Mouse (Mus musculus) spleen, adult 12 weeks (tissue): ENCODE data around the gene Creb3l4.
"Not testable (repeated sequence)": the region's sequence is repeated elsewhere in the genome, so short reads cannot be mapped to it uniquely, and the experiment has no call there.

Experiments
- DNase-seq: peaks from one replicate; pipeline ENCODE4 v3.0.0; 2022; ENCODE audit warnings: low spot score

Creb3l4 gene

GRCm38 (mm10) chr3:90265034-90265931, 22.0 kb upstream of the Creb3l4 start, which contains the start of gene Dennd4b:
TSS of gene Dennd4b (plus strand) at chr3:90265185.
- DNase-seq, result peak; percentile 86

GRCm38 (mm10) chr3:90264687-90265033, 21.3 kb upstream of the Creb3l4 start:
- DNase-seq, result no peak

- no peak for DNase-seq
These were observed 19.9 kb upstream of the Creb3l4 start for GRCm38 (mm10) chr3:90263121-90263771.

DNA sequence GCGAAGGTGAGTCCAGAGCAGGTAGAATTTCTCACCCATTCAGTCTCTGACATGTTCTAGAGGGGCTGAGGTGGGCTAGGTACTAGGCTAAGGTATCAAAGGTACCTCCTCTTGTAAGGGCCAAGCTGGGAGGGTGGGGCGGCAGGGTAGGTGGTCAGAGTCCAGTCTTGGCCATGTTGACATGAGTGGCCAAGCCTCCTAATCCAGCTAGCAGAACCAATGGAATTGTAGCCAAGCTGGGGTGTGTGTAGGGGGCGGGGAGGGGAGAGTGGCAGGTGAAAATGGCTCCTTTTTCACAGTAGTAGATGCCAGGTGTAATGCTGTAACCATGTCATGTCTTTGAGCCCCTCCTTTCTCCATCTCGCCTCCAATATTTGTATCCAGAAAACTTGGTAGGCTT, 15.2 kb upstream of the Creb3l4 start:
- DNase-seq, result no peak

DNA sequence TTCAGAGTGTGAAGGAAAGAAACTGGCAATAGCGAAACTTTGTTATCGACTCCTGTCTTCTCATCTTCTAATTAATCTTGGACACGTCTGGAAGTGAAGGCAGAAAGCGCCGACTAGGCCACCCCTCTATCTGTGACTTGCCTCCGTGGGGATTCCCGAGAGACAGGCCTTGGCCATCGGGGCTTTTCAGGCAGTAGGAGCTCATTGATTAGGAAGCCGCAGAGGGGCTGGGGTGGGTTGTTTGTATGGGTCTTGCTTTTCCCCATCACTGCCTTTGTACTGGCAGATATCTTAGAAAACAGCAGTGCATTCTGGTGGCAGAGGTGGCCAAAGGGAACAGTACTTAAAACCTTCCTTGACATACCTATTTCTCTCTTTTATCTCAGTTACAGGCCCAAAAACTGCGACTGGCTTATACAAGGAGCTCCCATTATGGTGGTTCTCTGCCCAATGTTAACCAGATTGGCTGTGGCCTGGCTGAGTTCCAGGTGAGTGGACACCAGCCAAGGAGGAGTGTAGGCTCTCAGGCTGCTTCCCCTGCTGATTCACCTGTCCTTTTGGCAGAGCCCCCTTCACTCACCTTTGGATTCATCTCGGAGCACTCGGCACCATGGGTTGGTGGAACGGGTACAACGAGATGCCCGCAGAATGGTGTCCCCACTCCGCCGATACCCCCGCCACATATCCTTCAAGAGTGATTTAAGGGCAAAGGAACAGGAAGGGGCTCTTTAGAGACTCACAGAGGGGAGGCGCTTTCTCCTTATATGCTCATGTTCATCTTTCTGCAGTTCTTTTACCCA, 13.6 kb upstream of the Creb3l4 start:
- no peak for DNase-seq

- DNase-seq, result no peak
These were observed 12.6 kb upstream of the Creb3l4 start for GRCm38 (mm10) chr3:90255784-90256353.

- no peak for DNase-seq
These were observed 11.9 kb upstream of the Creb3l4 start for GRCm38 (mm10) chr3:90255194-90255565.

DNA sequence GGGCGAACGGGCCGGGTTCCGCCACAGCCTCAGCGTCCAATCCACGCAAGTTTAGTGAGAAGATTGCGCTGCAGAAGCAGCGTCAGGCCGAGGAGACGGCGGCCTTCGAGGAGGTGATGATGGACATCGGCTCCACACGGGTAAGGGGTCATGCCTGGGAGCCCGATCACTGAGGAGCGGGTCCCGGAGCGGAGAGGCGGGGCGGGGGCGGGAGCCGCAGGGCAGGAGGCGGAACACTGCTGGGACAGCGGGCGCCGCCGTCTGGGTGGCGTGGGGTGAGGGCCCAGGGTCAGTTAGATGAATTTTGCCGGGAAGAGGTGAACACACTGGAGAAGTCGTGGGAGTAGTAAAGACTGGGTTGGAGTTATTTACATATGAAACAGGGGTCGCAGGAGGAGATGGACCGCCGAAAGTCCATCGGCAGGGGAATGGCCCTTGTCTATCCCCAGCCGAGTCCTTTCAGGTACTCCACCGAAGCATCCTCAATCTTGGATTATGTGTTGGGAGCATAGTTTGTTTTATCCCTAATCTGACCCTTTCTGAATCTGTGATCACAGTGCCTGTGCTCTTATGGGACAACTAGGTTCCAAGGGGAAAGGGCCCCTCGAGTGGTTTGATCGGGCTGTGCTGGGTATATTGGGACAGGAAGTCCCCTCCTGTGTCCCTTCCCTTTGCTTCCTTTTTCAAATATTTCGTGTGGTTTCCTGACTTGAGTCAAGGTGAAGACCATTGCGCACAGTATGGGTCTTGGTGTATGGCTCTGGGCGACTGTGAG, 11.3 kb upstream of the Creb3l4 start:
- no peak for DNase-seq

- peak; percentile 85 for DNase-seq
These were observed 10.5 kb upstream of the Creb3l4 start, which contains the start of gene Crtc2 for GRCm38 (mm10) chr3:90253653-90254418. TSS of gene Crtc2 (plus strand) at chr3:90254163.

DNA sequence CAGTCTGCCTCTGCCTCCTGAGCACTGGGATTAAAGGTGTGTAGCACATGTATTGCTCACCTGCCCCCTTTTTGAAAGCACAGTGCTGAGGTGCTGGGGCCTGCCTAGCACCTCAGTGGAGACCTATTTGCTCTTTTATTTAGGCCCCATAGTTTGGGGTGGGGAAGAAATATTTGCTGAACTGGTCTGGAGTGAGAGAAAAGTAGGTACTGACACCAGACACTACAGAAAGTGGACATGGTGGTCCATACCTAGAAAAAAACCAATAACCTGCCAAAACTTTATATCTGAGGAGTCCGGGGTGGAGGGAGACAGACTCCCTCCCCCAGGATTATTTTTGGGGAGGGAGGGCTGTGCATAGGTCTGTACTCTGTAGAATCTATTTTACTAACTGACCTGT, 9.9 kb upstream of the Creb3l4 start:
- DNase-seq, result not testable (repeated sequence)

- not testable (repeated sequence) for DNase-seq
These were observed 9.3 kb upstream of the Creb3l4 start for GRCm38 (mm10) chr3:90252659-90253058.

DNA sequence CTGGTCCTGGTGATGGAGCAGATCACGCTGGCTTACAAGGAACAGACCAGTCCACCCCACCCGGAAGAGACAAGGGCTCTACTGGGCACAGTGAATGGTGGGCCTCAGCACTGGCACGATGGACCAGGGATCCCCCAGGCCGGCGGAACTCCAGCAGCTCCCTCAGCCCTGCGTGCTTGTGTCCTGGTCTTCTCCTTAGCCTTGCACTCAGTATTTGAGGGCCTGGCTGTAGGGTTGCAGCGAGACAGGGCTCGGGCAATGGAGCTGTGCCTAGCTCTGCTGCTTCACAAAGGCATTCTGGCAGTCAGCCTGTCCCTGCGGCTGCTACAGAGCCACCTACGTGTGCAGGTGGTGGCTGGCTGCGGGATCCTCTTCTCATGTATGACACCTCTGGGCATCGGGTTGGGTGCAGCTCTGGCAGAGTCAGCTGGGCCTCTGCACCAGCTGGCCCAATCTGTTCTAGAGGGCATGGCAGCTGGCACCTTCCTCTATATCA, 8.5 kb upstream of the Creb3l4 start:
- not testable (repeated sequence) for DNase-seq

GRCm38 (mm10) chr3:90250791-90251190, 7.5 kb upstream of the Creb3l4 start:
- no peak for DNase-seq

DNA sequence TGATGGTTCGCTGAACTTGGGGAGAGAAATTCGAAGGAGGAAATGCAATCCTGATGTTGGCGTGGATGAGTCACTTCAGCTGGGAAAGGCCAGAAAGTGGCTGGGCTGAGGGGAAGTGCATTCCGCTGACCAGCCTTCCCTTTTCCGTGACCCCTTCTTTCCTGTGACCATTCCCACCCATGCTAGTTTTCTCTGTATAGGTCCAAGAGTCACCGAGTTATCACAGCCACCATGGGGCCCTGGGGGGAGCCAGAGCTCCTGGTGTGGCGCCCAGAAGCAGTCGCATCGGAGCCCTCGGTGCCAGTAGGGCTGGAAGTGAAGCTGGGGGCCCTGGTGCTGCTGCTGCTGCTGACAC, 5.4 kb upstream of the Creb3l4 start:
- no peak for DNase-seq

DNA sequence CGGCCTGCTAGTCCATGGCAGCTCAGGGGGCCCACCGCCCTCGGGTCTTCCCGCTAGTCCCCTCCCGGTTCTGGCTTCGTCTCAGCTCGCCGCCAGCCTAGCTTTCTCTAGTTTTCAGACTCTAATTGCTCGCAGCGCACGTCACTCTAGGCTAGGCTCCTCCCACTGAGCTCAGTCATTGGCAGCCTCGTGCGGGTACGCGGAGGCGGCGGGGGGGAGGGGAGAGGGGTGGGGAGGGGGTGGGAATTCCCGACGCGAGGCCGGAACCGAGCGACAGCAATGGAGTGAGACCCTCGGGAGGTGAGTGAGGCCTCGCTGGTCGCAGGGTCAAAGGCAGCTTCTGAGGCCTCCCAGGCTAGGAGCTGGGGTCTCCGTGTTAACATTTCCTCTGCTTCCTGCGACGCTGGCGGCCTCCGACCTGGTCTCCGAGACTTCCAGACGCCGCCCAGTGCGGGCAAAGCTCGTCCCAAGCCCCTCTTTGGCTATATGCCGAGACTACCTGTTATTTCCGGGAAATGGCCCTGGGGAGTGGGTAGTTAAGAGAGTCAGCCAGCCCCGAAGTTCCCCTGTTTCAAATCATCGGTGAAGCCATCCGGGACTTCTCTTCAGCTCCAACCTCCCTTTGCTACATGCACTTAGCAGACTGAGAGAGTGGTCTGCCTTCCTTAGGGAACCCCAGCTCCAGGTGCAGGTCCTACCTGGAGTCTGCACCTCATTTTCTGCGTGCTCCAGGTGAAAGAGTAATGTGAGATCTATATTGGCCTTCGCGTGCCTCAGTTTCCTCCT, 4.8 kb upstream of the Creb3l4 start, which contains the start of gene Slc39a1:
Gene Slc39a1 (plus strand): TSS at position 213 of the 786 bp plus-strand sequence.
- DNase-seq, result peak; percentile 68

- DNase-seq, result no peak
These were observed 4.3 kb upstream of the Creb3l4 start for GRCm38 (mm10) chr3:90247630-90247959.

- DNase-seq, result no peak
These were observed 2.1 kb upstream of the Creb3l4 start for GRCm38 (mm10) chr3:90245406-90245805.

DNA sequence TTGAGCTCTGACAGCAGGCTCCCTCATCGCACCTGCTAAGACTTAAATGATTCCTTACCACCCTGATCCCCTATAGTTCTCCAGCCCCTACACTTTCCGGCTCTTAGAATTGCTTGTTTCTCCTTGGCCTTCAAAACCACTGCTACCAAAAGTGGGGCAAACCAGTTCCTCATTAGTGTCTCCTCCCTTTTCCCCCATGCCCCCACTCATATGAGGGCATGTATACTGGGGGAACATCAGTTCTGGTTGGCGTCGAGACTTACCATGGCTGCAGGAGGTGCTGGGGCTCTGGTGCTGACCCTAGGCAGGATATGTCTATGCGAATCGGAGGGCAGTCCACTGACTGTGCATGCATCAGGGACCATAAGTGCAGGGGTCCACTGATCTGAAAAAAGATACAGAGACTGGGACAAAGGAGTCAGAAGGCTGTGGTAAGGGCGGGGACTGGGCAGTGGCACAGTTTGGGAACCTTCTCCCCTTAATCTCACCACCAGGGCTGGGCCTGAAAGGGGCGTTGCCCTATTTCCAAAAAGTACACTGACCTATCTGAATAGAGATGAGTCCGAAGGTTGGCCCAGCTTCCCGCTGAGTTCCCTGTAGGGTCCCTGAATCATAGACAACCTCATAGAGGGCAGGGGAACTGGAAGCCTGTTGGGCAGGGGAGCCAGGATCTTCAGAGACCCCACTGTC, 1.5 kb downstream of the Creb3l4 start:
- DNase-seq, result no peak

- no peak for DNase-seq
These were observed 2.1 kb downstream of the Creb3l4 start for GRCm38 (mm10) chr3:90241251-90241650.
